Mouse (Mus musculus) v-Abl transformed pro-B cells (cell line): Measurements from ENCODE around the gene Olfr293.

Experiments used
- in situ Hi-C, 2 experiments: fragments of 400-800 bp; cut with MboI; formaldehyde crosslinking; loops; one replicate each; pipeline ENCODE4 v1.15.1; 2025; ENCODE audit not compliant: unreplicated experiment in 2 of 2

Olfr293 gene

DNA sequence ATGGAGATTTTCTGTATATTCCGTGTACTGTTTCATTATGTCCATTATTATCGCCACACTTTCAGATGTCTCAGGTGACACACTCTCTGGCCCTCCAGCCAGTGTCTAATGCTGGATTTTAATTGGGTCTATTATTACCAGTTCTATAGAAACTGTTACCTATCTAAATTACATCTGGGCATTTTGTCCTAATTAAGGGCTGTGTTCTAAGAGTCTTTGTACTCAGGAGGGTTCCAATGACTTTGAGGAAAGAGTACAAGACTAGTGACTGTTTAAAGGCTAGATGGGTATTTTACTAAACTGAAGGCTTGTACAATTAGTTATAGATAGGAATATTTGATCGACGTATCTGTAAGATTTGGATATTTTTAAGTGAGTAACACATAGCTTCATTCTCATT is at the start of gene Olfr293:
Gene Olfr293 (plus strand): TSS at position 301 of the 400 bp plus-strand sequence.
- in situ Hi-C loops = no loop called here

- in situ Hi-C loops = no loop called here
Measured at GRCm38 (mm10) chr7:86616543-86616942, 32.3 kb upstream of the Olfr293 start, which contains the start of gene Olfr294. Gene Olfr294 (minus strand): TSS chr7:86616643.

DNA sequence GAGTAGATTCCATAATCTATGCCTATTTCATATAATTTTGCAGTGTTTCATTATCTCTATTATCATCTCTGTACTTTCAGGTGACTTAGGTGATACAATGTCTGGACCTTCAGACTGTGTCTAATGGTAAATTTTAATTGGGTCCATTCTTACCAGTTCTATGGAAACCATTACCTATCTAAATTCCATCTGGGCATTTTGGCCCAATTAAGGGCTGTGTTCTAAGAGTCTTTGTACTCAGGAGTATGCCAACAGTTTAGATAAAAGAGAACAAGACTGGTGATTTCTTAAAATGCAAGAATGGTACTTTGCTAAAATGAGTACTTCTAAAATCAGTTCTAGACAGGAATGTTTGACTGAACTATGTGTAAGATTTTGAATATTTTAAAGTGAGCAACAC is 39.2 kb downstream of the Olfr293 start, which contains the start of gene Olfr292:
Gene Olfr292 (plus strand): TSS at position 301 of the 400 bp plus-strand sequence.
- in situ Hi-C loops = no loop called here
